Mouse (Mus musculus) heart, adult 2 months (tissue): ENCODE measurements around the gene Hnrnpa0. TPM values are rescaled to one million over a fixed set of nuclear protein-coding genes. Genes with fewer than 3 reads are reported as not detected.

ENCODE experiments used
- DNase-seq, 2 experiments: peaks; one replicate each; pipeline ENCODE4 v3.0.0; 2021
- H3K27ac ChIP-seq: fragments of 200-600 bp; 2 replicates; pipeline ENCODE4 v1.8.1; 2022
- H3K27me3 ChIP-seq: fragments of 200-500 bp; 2 replicates; pipeline ENCODE4 v1.6.1; 2012; ENCODE audit warnings: mild to moderate bottlenecking, low read length, inconsistent platforms, mixed read lengths; ENCODE audit not compliant: control insufficient read depth, insufficient read depth
- H3K36me3 ChIP-seq: fragments of 200-500 bp; 2 replicates; pipeline ENCODE4 v1.6.1; 2012; ENCODE audit warnings: low read length, inconsistent platforms; ENCODE audit not compliant: control insufficient read depth, insufficient read depth
- H3K4me1 ChIP-seq: fragments of 200-500 bp; 2 replicates; pipeline ENCODE4 v1.6.1; 2011; ENCODE audit warnings: low read length; ENCODE audit not compliant: control insufficient read depth, insufficient read depth
- H3K4me3 ChIP-seq: fragments of 200-600 bp; 2 replicates; pipeline ENCODE4 v1.8.1; 2022
- H3K79me2 ChIP-seq: fragments of 200-500 bp; replicated peaks from 2 replicates; pipeline ENCODE4 v1.6.1; 2012; ENCODE audit warnings: mild to moderate bottlenecking, inconsistent platforms, low read length, moderate library complexity, mixed read lengths; ENCODE audit not compliant: control insufficient read depth, insufficient read depth
- H3K9ac ChIP-seq: fragments of 200-500 bp; 2 replicates; pipeline ENCODE4 v1.6.1; 2012; ENCODE audit warnings: low read depth, mild to moderate bottlenecking, control low read depth, inconsistent platforms, low read length, mixed read lengths
- CTCF ChIP-seq: fragments of 200-600 bp; IDR thresholded peaks from 2 replicates; pipeline ENCODE4 v1.8.1; 2022; ENCODE audit warnings: antibody characterized with exemption, mild to moderate bottlenecking, moderate library complexity
- EP300 ChIP-seq: fragments of 200-500 bp; IDR thresholded peaks from 2 replicates; pipeline ENCODE4 v1.6.1; 2011; ENCODE audit warnings: low read depth, low read length, control low read depth; ENCODE audit not compliant: insufficient read depth
- POLR2A ChIP-seq: fragments of 200-500 bp; IDR thresholded peaks from 2 replicates; pipeline ENCODE4 v1.6.1; 2011; ENCODE audit warnings: mild to moderate bottlenecking, low read depth, low read length, control low read depth; ENCODE audit not compliant: insufficient read depth
- WGBS: fragments of 180-500 bp; shearing (Covaris S2); methylation state at CpG from one replicate; pipeline ENCODE4 v1.1.7; 2018; 5-methylcytosine and 5-hydroxymethylcytosine counted together
- intact Hi-C: fragments of 180-260 bp; cut with DNase I; formaldehyde crosslinking; loops from one replicate; pipeline ENCODE4 v1.15.1; 2025
- polyA plus RNA-seq: library from polyadenylated mRNA; depleted of rRNA; stranded (reverse); fragments of >200 nt; gene quantifications from 2 replicates; pipeline ENCODE4 v1.2.3, GENCODE M21; 2012; rRNA removed
- total RNA-seq, 2 experiments: library from RNA; stranded (reverse); gene quantifications; 2 replicates each; pipeline ENCODE4 v1.2.3; 2021

The Hnrnpa0 gene
- total and polyA plus RNA-seq, 3 experiments: 21.7 to 67.4 (median 66.6) TPM

DNA sequence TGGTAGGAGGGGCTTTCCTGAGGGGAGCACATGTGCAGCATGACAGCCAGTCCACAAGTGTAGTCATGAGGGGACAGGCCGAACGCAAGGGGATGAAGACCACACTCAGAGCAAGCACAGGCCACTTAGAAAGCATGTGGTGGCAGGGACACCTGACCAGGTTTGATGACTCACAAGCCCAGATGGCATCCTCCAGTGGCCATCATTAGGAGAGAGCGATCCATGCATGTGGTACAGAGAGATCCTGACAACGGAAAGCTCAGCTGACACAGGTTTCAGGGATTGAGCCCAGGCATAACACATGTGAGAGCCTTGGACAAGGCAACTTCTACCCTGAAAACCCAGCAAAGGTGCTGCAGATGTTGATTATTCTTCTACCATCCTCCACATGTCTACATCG, 44.0 kb downstream of the Hnrnpa0 start:
- no peak for TF ChIP-seq CTCF
- no peak for TF ChIP-seq POLR2A
- no peak for TF ChIP-seq EP300
- Histone ChIP-seq H3K27me3 (no peaks in the 10 kb centered on the region), H3K36me3 (no peaks in the 10 kb centered on the region), H3K4me3 (no peak overlapping the region), H3K4me1 (no peaks in the 10 kb centered on the region), H3K27ac (no peak overlapping the region), H3K9ac (no peak overlapping the region), H3K79me2 (no peaks in the 10 kb centered on the region)
- DNase-seq: no peak
- WGBS: 94% methylated on average over 5 of the region's 5 CpGs
- intact Hi-C loops: no loop called here

DNA sequence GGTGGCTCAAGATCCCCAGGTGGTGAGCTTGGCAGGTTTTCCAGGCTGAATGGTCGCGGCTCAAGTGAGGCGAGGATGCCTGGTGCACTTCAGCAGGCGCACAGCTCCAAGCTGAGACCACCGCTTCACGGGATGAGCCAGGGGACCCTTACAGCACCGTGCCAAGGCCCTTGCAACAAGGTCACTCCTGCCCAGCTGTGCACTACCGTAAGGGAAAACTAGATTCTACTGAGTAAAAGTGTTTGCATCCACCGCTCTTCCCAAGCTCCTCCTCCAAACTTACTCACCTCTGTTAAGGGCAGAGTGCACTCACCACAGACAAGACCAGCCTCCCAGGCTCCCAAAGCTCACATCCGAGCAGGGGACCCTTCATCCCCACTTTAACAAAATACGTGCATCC, 44.8 kb downstream of the Hnrnpa0 start:
- Histone ChIP-seq H3K27me3 (no peaks in the 10 kb centered on the region), H3K79me2 (no peaks in the 10 kb centered on the region), H3K36me3 (no peaks in the 10 kb centered on the region), H3K27ac (no peak overlapping the region), H3K4me1 (no peaks in the 10 kb centered on the region), H3K9ac (no peak overlapping the region), H3K4me3 (no peak overlapping the region)
- no peak for DNase-seq
- 90% methylated on average over 11 of the region's 11 CpGs for WGBS
- TF ChIP-seq EP300 (no peak), CTCF (no peak), POLR2A (no peak)
- intact Hi-C loops: no loop called here

DNA sequence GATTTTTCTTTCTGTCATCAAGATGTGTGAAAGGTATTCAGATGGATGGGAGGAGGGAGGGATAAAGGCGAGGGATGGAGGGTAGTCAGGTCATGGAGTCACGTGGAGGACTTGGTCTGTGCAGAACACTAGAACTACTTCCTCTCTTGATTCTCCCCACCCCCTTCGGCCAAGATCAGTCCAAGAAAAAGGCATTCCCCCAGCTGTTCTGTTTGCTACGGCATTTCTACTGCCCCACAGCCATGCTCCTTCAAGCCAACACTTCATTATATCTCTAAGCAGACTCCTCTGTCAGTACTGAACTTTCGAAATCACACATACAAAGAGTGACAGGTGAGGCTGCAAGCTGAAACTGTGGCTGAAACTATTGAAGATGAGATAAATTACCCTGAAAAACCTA, 45.3 kb downstream of the Hnrnpa0 start:
- no peak for TF ChIP-seq EP300
- no peak for TF ChIP-seq POLR2A
- no peak for TF ChIP-seq CTCF
- H3K79me2 ChIP-seq: no peaks in the 10 kb centered on the region
- no peak overlapping the region for H3K9ac ChIP-seq
- no peak overlapping the region for H3K27ac ChIP-seq
- no peaks in the 10 kb centered on the region for H3K27me3 ChIP-seq
- H3K36me3 ChIP-seq: no peaks in the 10 kb centered on the region
- no peaks in the 10 kb centered on the region for H3K4me1 ChIP-seq
- no peak for DNase-seq
- intact Hi-C loops: no loop called here
- H3K4me3 ChIP-seq: no peak overlapping the region
- 61% methylated on average over 5 of the region's 5 CpGs for WGBS

DNA sequence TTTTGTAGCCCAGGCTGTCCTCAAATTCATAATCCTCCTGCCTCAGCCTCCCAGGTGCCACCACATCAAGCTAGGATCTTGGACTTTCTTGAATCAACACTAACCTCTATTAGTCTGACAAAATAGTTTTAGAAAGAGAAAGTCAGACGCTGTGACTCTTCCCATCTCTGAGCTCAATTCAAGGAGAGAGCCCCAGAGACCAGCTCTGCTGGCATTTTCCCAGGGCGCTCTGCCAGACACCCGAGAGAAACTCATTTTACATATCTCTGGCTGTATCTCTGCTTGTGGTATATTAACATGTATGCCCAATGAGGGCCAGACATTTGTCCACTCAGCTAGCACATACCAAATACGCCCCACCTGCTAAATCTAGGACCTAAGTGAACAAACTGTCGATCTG, 50.0 kb downstream of the Hnrnpa0 start:
- WGBS: 60% methylated on average over 5 of the region's 5 CpGs

More for the DNA sequence above, 50.0 kb downstream of the Hnrnpa0 start:
- Histone ChIP-seq H3K9ac (no peak overlapping the region), H3K4me3 (no peak overlapping the region), H3K79me2 (no peaks in the 10 kb centered on the region), H3K4me1 (peaks cover 4% of the 10 kb centered on the region; the same call in 1 of the 2 replicates), H3K36me3 (no peaks in the 10 kb centered on the region), H3K27me3 (no peaks in the 10 kb centered on the region), H3K27ac (no peak overlapping the region)
- no peak for DNase-seq
- intact Hi-C loops: no loop called here
- TF ChIP-seq CTCF (no peak), POLR2A (no peak), EP300 (no peak)

Other genes with a start within 250 kb of the Hnrnpa0 start
- gene Spock1, start 220.2 kb downstream of the Hnrnpa0 start, total RNA-seq: not detected
- gene Spock1, start 220.2 kb downstream of the Hnrnpa0 start, polyA plus RNA-seq: 0.04 and 0.09 TPM in 2 replicates
- 1 to 10 TPM; 2.1 to 2.7 TPM for gene Klhl3, start 15.0 kb downstream of the Hnrnpa0 start, total RNA-seq
- 4.3 and 6.7 TPM in 2 replicates for gene Klhl3, start 15.0 kb downstream of the Hnrnpa0 start, polyA plus RNA-seq
- gene Idnk, start 29.1 kb upstream of the Hnrnpa0 start, total RNA-seq: 10 to 100 TPM; 22.3 to 24.0 TPM
- gene Idnk, start 29.1 kb upstream of the Hnrnpa0 start, polyA plus RNA-seq: 13.9 and 14.8 TPM in 2 replicates
- 10 to 100 TPM; 48.8 to 49.2 TPM for gene Ubqln1, start 87.1 kb upstream of the Hnrnpa0 start, total RNA-seq
- gene Ubqln1, start 87.1 kb upstream of the Hnrnpa0 start, polyA plus RNA-seq: 49.4 and 67.0 TPM in 2 replicates
- 10 to 100 TPM; 21.8 to 28.3 TPM for gene Gkap1, start 147.1 kb upstream of the Hnrnpa0 start, total RNA-seq
- 4.7 and 7.1 TPM in 2 replicates for gene Gkap1, start 147.1 kb upstream of the Hnrnpa0 start, polyA plus RNA-seq
- gene Kif27, start 230.6 kb upstream of the Hnrnpa0 start, total RNA-seq: under 1 TPM; 0.05 to 0.10 TPM
- gene Kif27, start 230.6 kb upstream of the Hnrnpa0 start, polyA plus RNA-seq: 0.09 and 0.10 TPM in 2 replicates